8 mouse cellular contexts compared by ENCODE assay signal in the genomic region with DNA sequence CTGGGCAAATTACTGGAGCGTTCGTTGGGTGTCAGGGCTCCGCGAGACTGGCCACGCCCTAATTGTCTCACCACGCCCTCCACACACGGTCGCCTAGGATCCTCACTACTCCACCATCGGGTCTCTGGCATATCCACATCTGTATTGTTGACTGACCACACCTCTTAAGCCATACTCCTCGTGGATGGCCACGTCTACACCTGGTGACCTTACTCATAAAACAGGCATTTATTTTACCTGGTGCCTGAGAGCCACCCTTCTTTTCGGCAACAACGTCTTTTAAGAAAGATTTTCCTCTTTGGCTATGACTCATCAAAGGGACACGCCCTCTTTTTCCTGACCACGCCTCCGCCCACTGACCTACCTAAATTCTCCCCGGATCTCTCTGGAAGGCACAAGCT. TPM values are rescaled to one million over a fixed set of nuclear protein-coding genes. Genes with fewer than 3 reads are reported as not detected.
DNase-seq lines count a peak whose midpoint lies in the region; ATAC-seq and TF ChIP-seq lines count a peak whose summit lies in the region.

Gene Dkkl1 (minus strand): TSS at position 297 of the 401 bp plus-strand sequence.

- H3K36me3 ChIP-seq in heart, embryonic 11.5 days (ENCODE audit: control insufficient read depth, insufficient read depth, low read length), result no peaks in the 10 kb centered on the region
- no peaks in the 10 kb centered on the region for H3K36me3 ChIP-seq in forebrain, embryonic 15.5 days
- no peaks in the 10 kb centered on the region for H3K36me3 ChIP-seq in limb, embryonic 14.5 days (ENCODE audit: control insufficient read depth, insufficient read depth, low read length)
- H3K36me3 ChIP-seq in stomach, embryonic 15.5 days, result no peaks in the 10 kb centered on the region

- H3K4me1 ChIP-seq in heart, embryonic 11.5 days (ENCODE audit: control insufficient read depth, insufficient read depth, low read length), result peaks cover 11% of the 10 kb centered on the region
- peaks cover 15% of the 10 kb centered on the region for H3K4me1 ChIP-seq in forebrain, embryonic 15.5 days
- H3K4me1 ChIP-seq in limb, embryonic 14.5 days (ENCODE audit: control insufficient read depth, insufficient read depth, low read length), result peaks cover 11% of the 10 kb centered on the region; the same call in 1 of the 2 replicates
- H3K4me1 ChIP-seq in stomach, embryonic 15.5 days, result peaks cover 9% of the 10 kb centered on the region

- no peak for ATAC-seq in heart, embryonic 11.5 days (replicated peaks; ENCODE audit: insufficient number of reproducible peaks, low FRiP score, low TSS enrichment)
- peak; percentile 57 for ATAC-seq in CD4-positive, CD25-positive, alpha-beta regulatory T cell, adult 4 months
- no peak for ATAC-seq in forebrain, embryonic 15.5 days (replicated peaks)
- ATAC-seq in limb, embryonic 14.5 days (ENCODE audit: low FRiP score, low read depth), result no peak
- no peak for ATAC-seq in stomach, embryonic 15.5 days (ENCODE audit: insufficient read depth, low FRiP score, low read depth)

- no peak for DNase-seq in heart, postnatal 4 days
- no peak for DNase-seq in limb, embryonic 14.5 days (ENCODE audit: low spot score)
- no peak for DNase-seq in layer of hippocampus, adult 9-11 months
- no peak for DNase-seq in Muller cell, postnatal 12 days (ENCODE audit: inconsistent ontology term)

- H3K9ac ChIP-seq in heart, embryonic 11.5 days (ENCODE audit: low read depth, low read length), result 0 out of 2 replicates have a peak within 1 kb of the TSS, but pooled peaks have one; percentile 10
- no peak within 1 kb of the TSS for H3K9ac ChIP-seq in forebrain, embryonic 15.5 days (replicated peaks)
- no peak within 1 kb of the TSS for H3K9ac ChIP-seq in limb, embryonic 14.5 days (ENCODE audit: low read depth, low read length, severe bottlenecking)
- no peak within 1 kb of the TSS for H3K9ac ChIP-seq in stomach, embryonic 15.5 days

- H3K4me3 ChIP-seq in heart, embryonic 11.5 days (ENCODE audit: low read depth, low read length), result peak within 1 kb of the TSS; percentile 8; the same call in 1 of the 2 replicates
- no peak within 1 kb of the TSS for H3K4me3 ChIP-seq in forebrain, embryonic 15.5 days
- H3K4me3 ChIP-seq in limb, embryonic 14.5 days (replicated peaks; ENCODE audit: low read length), result 0 out of 2 replicates have a peak within 1 kb of the TSS, but pooled peaks have one; percentile 8
- peak within 1 kb of the TSS; percentile 6; the same call in 1 of the 2 replicates for H3K4me3 ChIP-seq in stomach, embryonic 15.5 days (replicated peaks)

- no peaks in the 10 kb centered on the region for H3K9me3 ChIP-seq in heart, embryonic 11.5 days (replicated peaks; ENCODE audit: control insufficient read depth, low read length)
- no peaks in the 10 kb centered on the region for H3K9me3 ChIP-seq in forebrain, embryonic 15.5 days
- no peaks in the 10 kb centered on the region for H3K9me3 ChIP-seq in limb, embryonic 14.5 days (ENCODE audit: control insufficient read depth, low read length)
- no peaks in the 10 kb centered on the region for H3K9me3 ChIP-seq in stomach, embryonic 15.5 days

- H3K27me3 ChIP-seq in heart, embryonic 11.5 days (ENCODE audit: control insufficient read depth, insufficient read depth, low read length), result peaks cover 15% of the 10 kb centered on the region
- H3K27me3 ChIP-seq in forebrain, embryonic 15.5 days, result peaks cover 22% of the 10 kb centered on the region
- H3K27me3 ChIP-seq in limb, embryonic 14.5 days (ENCODE audit: control insufficient read depth, insufficient read depth, low read length), result peaks cover 13% of the 10 kb centered on the region
- H3K27me3 ChIP-seq in stomach, embryonic 15.5 days (replicated peaks), result peaks cover 24% of the 10 kb centered on the region

- WGBS in heart, embryonic 11.5 days (ENCODE audit: insufficient replicate concordance), result 6% methylated on average over 17 of the region's 17 CpGs
- WGBS in forebrain, embryonic 15.5 days, result 9% methylated on average over 17 of the region's 17 CpGs
- 4% methylated on average over 17 of the region's 17 CpGs for WGBS in limb, embryonic 14.5 days
- 4% methylated on average over 17 of the region's 17 CpGs for WGBS in stomach, embryonic 15.5 days

- no peak for TF ChIP-seq POLR2A in limb, embryonic 14.5 days (IDR thresholded peaks at IDR 0.05; ENCODE audit: borderline replicate concordance, extremely low read depth, insufficient read depth, insufficient read length)

- no peak within 1 kb of the TSS for H3K27ac ChIP-seq in heart, embryonic 11.5 days (ENCODE audit: low read depth, low read length)
- peak within 1 kb of the TSS; percentile 33; the same call in 1 of the 2 replicates for H3K27ac ChIP-seq in forebrain, embryonic 15.5 days (replicated peaks)
- H3K27ac ChIP-seq in limb, embryonic 14.5 days (replicated peaks; ENCODE audit: low read depth, low read length), result no peak within 1 kb of the TSS
- no peak within 1 kb of the TSS for H3K27ac ChIP-seq in stomach, embryonic 15.5 days

- peak within 1 kb of the TSS; percentile 52 for H3K4me2 ChIP-seq in heart, embryonic 11.5 days
- H3K4me2 ChIP-seq in forebrain, embryonic 15.5 days (replicated peaks), result no peak within 1 kb of the TSS
- H3K4me2 ChIP-seq in limb, embryonic 14.5 days (replicated peaks; ENCODE audit: low read depth, low read length, severe bottlenecking), result peak within 1 kb of the TSS; percentile 34
- peak within 1 kb of the TSS; percentile 51 for H3K4me2 ChIP-seq in stomach, embryonic 15.5 days

RNA-seq across cellular contexts. Expression of gene Dkkl1, which starts in this region (rescaled TPM):
- polyA plus RNA-seq in heart, embryonic 11.5 days (2014; fragmentation: Nextera tagmentation; extraction: Ambion mirVana), result 1.9 and 2.4 TPM in 2 replicates
- not detected for total RNA-seq in heart, postnatal 4 days (2021)
- 10 to 100 TPM; 16.1 to 22.9 TPM for polyA plus RNA-seq in CD4-positive, CD25-positive, alpha-beta regulatory T cell, adult 4 months (2017; shearing (Covaris generic))
- polyA plus RNA-seq in forebrain, embryonic 15.5 days (2015; fragmentation: Nextera tagmentation; extraction: Ambion mirVana), result 1.4 and 2.0 TPM in 2 replicates
- polyA plus RNA-seq in limb, embryonic 14.5 days (2012; rRNA removed), result 3.0 and 4.8 TPM in 2 replicates
- polyA plus RNA-seq in limb, embryonic 14.5 days (2014; fragmentation: Nextera tagmentation; extraction: Ambion mirVana), result 9.0 and 14.8 TPM in 2 replicates
- polyA plus RNA-seq in stomach, embryonic 15.5 days (2015; fragmentation: Nextera tagmentation; extraction: Ambion mirVana), result 1.1 and 1.4 TPM in 2 replicates
